Mouse (Mus musculus) CH12.LX (cell line): ENCODE results near the gene Cmah. TPM values are rescaled to one million over a fixed set of nuclear protein-coding genes. Genes with fewer than 3 reads are reported as not detected.

Experiments used
- DNase-seq: peaks from one replicate; pipeline ENCODE4 v3.0.0-alpha.2; 2013; ENCODE audit errors: extremely low read depth
- H3K27ac ChIP-seq: 2 replicates; pipeline ENCODE4 v1.5.1; 2012; ENCODE audit warnings: low read depth, mild to moderate bottlenecking, control low read depth, moderate library complexity; ENCODE audit not compliant: insufficient read depth
- H3K27me3 ChIP-seq: replicated peaks from 2 replicates; pipeline ENCODE3; 2012; ENCODE audit warnings: inconsistent platforms
- H3K36me3 ChIP-seq, 2 experiments: replicated peaks in 1 of 2; 2 replicates each; pipeline versions ENCODE3 to v1.6.1; 2012; ENCODE audit warnings: inconsistent platforms in 1 of 2, low read length in 1 of 2, mild to moderate bottlenecking in 1 of 2, mixed read lengths in 1 of 2, moderate library complexity in 1 of 2; ENCODE audit not compliant: control insufficient read depth in 1 of 2, insufficient read depth in 1 of 2
- H3K4me1 ChIP-seq, 2 experiments: 2 replicates each; pipeline ENCODE4 v1.6.1; 2012; ENCODE audit warnings: inconsistent platforms in 1 of 2, moderate library complexity in 1 of 2; ENCODE audit not compliant: insufficient read depth in 2 of 2, control insufficient read depth in 1 of 2
- H3K4me2 ChIP-seq: 2 replicates; pipeline ENCODE4 v1.6.1; 2012; ENCODE audit warnings: low read depth, mild to moderate bottlenecking, control low read depth; ENCODE audit not compliant: poor library complexity, insufficient read depth, severe bottlenecking
- H3K4me3 ChIP-seq, 3 experiments: fragments of 150-350 bp in 1 of 3; sonication (generic) in 1 of 3; replicated peaks in 1 of 3; 2 replicates each; pipeline versions ENCODE3 to v1.5.1; 2011 to 2012; ENCODE audit warnings: low read depth in 2 of 3, low read length in 2 of 3, mild to moderate bottlenecking in 2 of 3, moderate library complexity in 2 of 3, control low read depth in 1 of 3, improper control_type of control experiment in 1 of 3, inconsistent platforms in 1 of 3, mixed read lengths in 1 of 3; ENCODE audit not compliant: poor library complexity in 1 of 3
- H3K79me2 ChIP-seq: replicated peaks from 2 replicates; pipeline ENCODE4 v1.6.1; 2012; ENCODE audit warnings: mild to moderate bottlenecking, moderate library complexity; ENCODE audit not compliant: control insufficient read depth, poor library complexity, insufficient read depth, severe bottlenecking; ENCODE audit errors: extremely low read depth
- H3K9ac ChIP-seq: 2 replicates; pipeline ENCODE4 v1.6.1; 2012; ENCODE audit warnings: low read depth, mild to moderate bottlenecking, control low read depth, moderate library complexity; ENCODE audit not compliant: insufficient read depth
- H3K9me3 ChIP-seq: replicated peaks from 2 replicates; pipeline ENCODE3; 2012; ENCODE audit warnings: low read length, inconsistent platforms, mixed read lengths
- BHLHE40 ChIP-seq: IDR thresholded peaks from 2 replicates; pipeline ENCODE4 v1.6.1; 2011; ENCODE audit warnings: mild to moderate bottlenecking, low read depth, low read length, improper control_type of control experiment
- CHD1 ChIP-seq: IDR thresholded peaks from 2 replicates; pipeline ENCODE4 v1.6.1; 2012; ENCODE audit warnings: low read depth, low read length, improper control_type of control experiment, inconsistent platforms
- CHD2 ChIP-seq: IDR thresholded peaks from 2 replicates; pipeline ENCODE4 v1.6.1; 2011; ENCODE audit warnings: low read length, improper control_type of control experiment
- E2F4 ChIP-seq: IDR thresholded peaks from 2 replicates; pipeline ENCODE4 v1.6.1; 2011; ENCODE audit warnings: low read depth, low read length, improper control_type of control experiment; ENCODE audit not compliant: insufficient replicate concordance
- ELF1 ChIP-seq: IDR thresholded peaks from 2 replicates; pipeline ENCODE4 v1.6.1; 2014; ENCODE audit warnings: low read depth, mild to moderate bottlenecking, inconsistent platforms, low read length, improper control_type of control experiment
- ETS1 ChIP-seq: conservative IDR thresholded peaks from 2 replicates; pipeline ENCODE4 v1.6.1; 2012; ENCODE audit warnings: low read depth, mild to moderate bottlenecking, inconsistent platforms, low read length, improper control_type of control experiment, moderate library complexity
- HCFC1 ChIP-seq: IDR thresholded peaks from 2 replicates; pipeline ENCODE4 v1.6.1; 2012; ENCODE audit warnings: low read depth, mild to moderate bottlenecking, inconsistent platforms, low read length, improper control_type of control experiment
- IRF4 ChIP-seq: IDR thresholded peaks from 2 replicates; pipeline ENCODE4 v1.6.1; 2014; ENCODE audit warnings: low read depth, mild to moderate bottlenecking, inconsistent platforms, low read length, improper control_type of control experiment
- JUND ChIP-seq: conservative IDR thresholded peaks from 2 replicates; pipeline ENCODE4 v1.6.1; 2011; ENCODE audit warnings: low read depth, low read length, improper control_type of control experiment
- KAT2A ChIP-seq: IDR thresholded peaks from 2 replicates; pipeline ENCODE4 v1.6.1; 2012; ENCODE audit warnings: low read length, improper control_type of control experiment, inconsistent platforms; ENCODE audit not compliant: insufficient replicate concordance
- MAFK ChIP-seq: IDR thresholded peaks from 2 replicates; pipeline ENCODE4 v1.6.1; 2011; ENCODE audit warnings: low read length, improper control_type of control experiment; ENCODE audit not compliant: insufficient replicate concordance
- MEF2A ChIP-seq: IDR thresholded peaks from 2 replicates; pipeline ENCODE4 v1.6.1; 2014; ENCODE audit warnings: low read depth, mild to moderate bottlenecking, inconsistent platforms, low read length, improper control_type of control experiment, borderline replicate concordance
- MXI1 ChIP-seq: IDR thresholded peaks from 2 replicates; pipeline ENCODE4 v1.6.1; 2011; ENCODE audit warnings: mild to moderate bottlenecking, low read depth, low read length, improper control_type of control experiment
- MYC ChIP-seq: IDR thresholded peaks from 2 replicates; pipeline ENCODE4 v1.6.1; 2011; ENCODE audit warnings: low read depth, mild to moderate bottlenecking, improper control_type of control experiment, low read length
- POLR2A ChIP-seq: IDR thresholded peaks from 2 replicates; pipeline ENCODE4 v1.6.1; 2011; ENCODE audit warnings: low read depth, mild to moderate bottlenecking, improper control_type of control experiment, low read length
- RAD21 ChIP-seq: IDR thresholded peaks from 2 replicates; pipeline ENCODE4 v1.6.1; 2011; ENCODE audit warnings: low read depth, mild to moderate bottlenecking, low read length, improper control_type of control experiment, moderate library complexity
- RCOR1 ChIP-seq: conservative IDR thresholded peaks from 2 replicates; pipeline ENCODE4 v1.6.1; 2012; ENCODE audit warnings: low read depth, mild to moderate bottlenecking, inconsistent platforms, low read length, improper control_type of control experiment
- SMC3 ChIP-seq: IDR thresholded peaks from 2 replicates; pipeline ENCODE4 v1.6.1; 2011; ENCODE audit warnings: low read depth, low read length, improper control_type of control experiment
- UBTF ChIP-seq: IDR thresholded peaks from 2 replicates; pipeline ENCODE4 v1.6.1; 2012; ENCODE audit warnings: low read depth, mild to moderate bottlenecking, inconsistent platforms, low read length, improper control_type of control experiment, moderate library complexity
- USF2 ChIP-seq: conservative IDR thresholded peaks from 2 replicates; pipeline ENCODE4 v1.6.1; 2011; ENCODE audit warnings: low read depth, low read length, improper control_type of control experiment
- ZC3H11A ChIP-seq: IDR thresholded peaks from 2 replicates; pipeline ENCODE4 v1.6.1; 2012; ENCODE audit warnings: low read depth, mild to moderate bottlenecking, inconsistent platforms, low read length, improper control_type of control experiment
- ZKSCAN1 ChIP-seq: IDR thresholded peaks from 2 replicates; pipeline ENCODE4 v1.6.1; 2012; ENCODE audit warnings: low read depth, inconsistent platforms, low read length, improper control_type of control experiment, borderline replicate concordance
- ZNF384 ChIP-seq: IDR thresholded peaks from 2 replicates; pipeline ENCODE4 v1.6.1; 2012; ENCODE audit warnings: low read depth, low read length, improper control_type of control experiment, inconsistent platforms
- dilution Hi-C: fragments of 300-500 bp; cut with MboI; formaldehyde crosslinking; loops from 2 replicates; pipeline ENCODE4 v1.14.3; 2020; ENCODE audit warnings: low sequenced_read_pairs; ENCODE audit not compliant: extremely low pct_unique_long_range_greater_than_20kb, extremely low pct_ligation_motif_present
- in situ Hi-C: fragments of 300-500 bp; cut with MboI; formaldehyde crosslinking; loops from 3 replicates; pipeline ENCODE4 v1.14.3; 2019; ENCODE audit warnings: low sequenced_read_pairs, low pct_ligation_motif_present, low pct_unique_long_range_greater_than_20kb, mixed read lengths
- polyA plus RNA-seq: library from polyadenylated mRNA; unstranded; fragments of >175 nt; gene quantifications from 2 replicates; pipeline ENCODE4 v1.2.1, GENCODE M21; 2012; ENCODE audit warnings: low read depth; ENCODE audit not compliant: insufficient read length
- total RNA-seq, 2 experiments: library from RNA; depleted of rRNA; stranded (reverse); fragments of 300-350 nt in 1 of 2; fragments of >200 nt in 1 of 2; gene quantifications; 2 replicates each; pipeline ENCODE4 v1.2.3; 2012 to 2014

The Cmah gene
- total RNA-seq (2012; rRNA removed) (5.5 and 6.1 TPM in 2 replicates), total RNA-seq (2014; rRNA removed) (5.0 and 5.3 TPM in 2 replicates), polyA plus RNA-seq (15.5 and 17.4 TPM in 2 replicates)

DNA sequence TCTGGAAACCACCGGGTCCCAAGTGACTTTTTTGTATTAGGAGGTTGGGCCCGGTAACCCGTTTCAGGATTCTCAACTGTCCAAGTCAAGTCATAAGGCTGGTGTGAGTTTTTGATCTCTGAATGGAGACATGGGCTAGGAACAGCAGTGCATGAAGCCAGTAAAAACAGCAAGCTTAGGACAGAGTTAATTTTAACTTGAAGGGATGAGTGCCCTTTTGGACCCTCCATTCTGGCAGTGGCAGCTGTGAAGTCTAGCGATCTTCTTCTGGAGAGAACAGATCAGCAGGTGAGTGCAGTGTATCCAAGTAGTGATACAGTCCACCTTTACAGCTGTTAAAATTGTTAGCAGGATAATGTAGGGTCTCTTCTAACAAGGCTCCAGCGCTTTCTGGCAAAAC lies at the start of gene Cmah:
Gene Cmah (plus strand): TSS at position 204 of the 400 bp plus-strand sequence.
- H3K4me2 ChIP-seq = no peak within 1 kb of the TSS
- no peak within 1 kb of the TSS for H3K9ac ChIP-seq
- in situ Hi-C loops (loop anchor here (25.0 kb wide), 1 partner anchor 585 kb away; no protein-coding TSS in a partner anchor), dilution Hi-C loops (no loop called here)
- H3K79me2 ChIP-seq = no peaks in the 10 kb centered on the region
- no peak within 1 kb of the TSS for H3K4me3 ChIP-seq
- H3K27ac ChIP-seq = no peak within 1 kb of the TSS
- TF ChIP-seq IRF4 (no peak), ETS1 (no peak), MXI1 (no peak), JUND (no peak), USF2 (no peak), MYC (no peak), POLR2A (no peak), ZNF384 (no peak), RAD21 (no peak), ZKSCAN1 (no peak)
- peaks cover 0 to 4% of the 10 kb centered on the region in 2 experiments; a peak in 2 of 4 replicates for H3K4me1 ChIP-seq
- no peaks in the 10 kb centered on the region for H3K27me3 ChIP-seq
- no peak for DNase-seq
- H3K36me3 ChIP-seq = no peaks in the 10 kb centered on the region
- H3K9me3 ChIP-seq = no peaks in the 10 kb centered on the region

DNA sequence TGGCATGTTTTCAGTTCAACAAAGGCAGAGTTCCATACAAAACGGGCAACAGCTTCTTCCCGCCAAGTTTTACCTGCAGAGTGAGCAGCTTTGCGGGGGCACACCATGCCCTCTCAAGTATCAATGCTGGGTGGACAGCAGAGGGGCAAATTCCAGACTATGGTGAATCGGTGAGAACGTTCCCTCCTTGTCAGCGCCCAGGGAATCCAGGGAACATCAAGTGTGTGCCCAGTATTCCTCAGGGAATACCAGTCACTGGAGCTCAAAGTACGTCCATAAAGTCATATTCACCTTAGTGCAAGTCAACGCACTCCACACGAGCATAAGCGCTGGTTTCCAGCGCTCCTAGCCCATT lies 47.8 kb upstream of the Cmah start:
- Histone ChIP-seq H3K27ac (no peak overlapping the region), H3K9ac (no peak overlapping the region), H3K79me2 (no peaks in the 10 kb centered on the region), H3K4me2 (no peak overlapping the region), H3K9me3 (no peaks in the 10 kb centered on the region), H3K36me3 (peaks cover 0 to 4% of the 10 kb centered on the region in 2 experiments), H3K4me3 (no peak overlapping the region), H3K27me3 (no peaks in the 10 kb centered on the region), H3K4me1 (peaks cover 5 to 13% of the 10 kb centered on the region in 2 experiments; a peak in 3 of 4 replicates)
- dilution Hi-C loops = no loop called here
- TF ChIP-seq MXI1 (no peak), CHD2 (no peak), MEF2A (no peak), CHD1 (no peak), ZC3H11A (no peak), RAD21 (no peak), BHLHE40 (no peak), ZNF384 (no peak), MAFK (no peak), RCOR1 (no peak), E2F4 (no peak), POLR2A (no peak), KAT2A (no peak), ELF1 (no peak), HCFC1 (no peak), SMC3 (no peak), UBTF (no peak), MYC (no peak)
- no peak for DNase-seq
- in situ Hi-C loops = loop anchor here (25.0 kb wide), 1 partner anchor 442 kb away; the partner anchor contains the start of gene Slc17a3
